Mouse (Mus musculus): ENCODE measurements at regions not wholly inside any gene's neighbourhood (a gene's known extent, or its start where the extent isn't known, plus 50 kb on each side); places are given as distances from the start of the nearest gene placed in this dataset.
A peak's percentile ranks its signal among the peaks of the same experiment; 100 is the strongest.

DNA sequence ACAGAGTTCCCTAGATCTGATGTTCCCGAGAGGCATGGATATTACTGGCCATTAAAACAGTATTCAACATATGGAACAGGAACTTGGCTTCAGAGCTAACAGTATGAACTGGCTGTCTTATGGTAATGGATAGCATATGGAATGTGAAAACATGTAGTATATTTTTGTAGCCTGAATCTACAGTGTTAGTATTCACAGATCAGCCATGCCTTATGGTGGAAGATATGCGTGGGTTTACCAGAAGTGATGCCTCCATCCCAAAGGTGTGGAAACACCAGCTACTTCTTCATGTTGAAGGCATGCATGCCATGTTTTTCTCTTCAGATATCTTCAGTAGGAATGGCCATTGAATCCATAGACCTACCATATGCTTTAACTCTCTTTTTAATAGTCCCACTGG, 444.6 kb downstream of the Mdfic start:
- peak; percentile 52; the same call in 1 of the 2 replicates for ATAC-seq (ENCODE audit: insufficient number of reproducible peaks, low FRiP score, low TSS enrichment, low read depth)
- no peaks in the 10 kb centered on the region for H3K9me3 ChIP-seq
- no peaks in the 10 kb centered on the region for H3K27me3 ChIP-seq
- H3K27ac ChIP-seq = no peak overlapping the region
- H3K9ac ChIP-seq = no peak overlapping the region
- no peaks in the 10 kb centered on the region for H3K36me3 ChIP-seq
- no peak overlapping the region for H3K4me2 ChIP-seq
- H3K4me3 ChIP-seq = no peak overlapping the region
- 73% methylated on average over 2 of the region's 2 CpGs for WGBS
- no peaks in the 10 kb centered on the region for H3K4me1 ChIP-seq

DNA sequence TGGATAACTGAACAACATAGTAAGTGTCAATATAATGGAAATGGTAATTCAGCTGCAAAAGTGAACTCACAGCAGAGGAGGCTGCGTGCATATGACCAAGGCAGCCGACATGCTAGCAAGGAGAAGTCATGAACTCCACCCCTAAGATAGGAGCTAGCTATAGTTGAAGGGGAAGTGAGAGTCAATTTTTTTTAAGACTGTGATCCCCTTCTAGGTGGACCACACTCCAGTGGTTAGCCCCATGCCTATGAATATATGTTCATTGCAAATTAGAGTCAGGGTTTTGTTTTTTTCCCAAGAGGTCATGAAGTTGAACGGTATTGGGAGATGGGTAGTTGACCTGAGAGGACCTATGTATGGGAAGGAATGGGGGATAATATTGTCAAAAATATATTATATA, 451.4 kb downstream of the Mdfic start:
- no peak overlapping the region for H3K4me3 ChIP-seq
- H3K9me3 ChIP-seq = no peaks in the 10 kb centered on the region
- WGBS = 92% methylated on average over 3 of the region's 3 CpGs
- no peak for ATAC-seq (ENCODE audit: insufficient number of reproducible peaks, low FRiP score, low TSS enrichment, low read depth)
- H3K4me2 ChIP-seq = no peak overlapping the region
- H3K27me3 ChIP-seq = no peaks in the 10 kb centered on the region
- H3K36me3 ChIP-seq = no peaks in the 10 kb centered on the region
- H3K9ac ChIP-seq = no peak overlapping the region
- H3K4me1 ChIP-seq = no peaks in the 10 kb centered on the region
- H3K27ac ChIP-seq = no peak overlapping the region

DNA sequence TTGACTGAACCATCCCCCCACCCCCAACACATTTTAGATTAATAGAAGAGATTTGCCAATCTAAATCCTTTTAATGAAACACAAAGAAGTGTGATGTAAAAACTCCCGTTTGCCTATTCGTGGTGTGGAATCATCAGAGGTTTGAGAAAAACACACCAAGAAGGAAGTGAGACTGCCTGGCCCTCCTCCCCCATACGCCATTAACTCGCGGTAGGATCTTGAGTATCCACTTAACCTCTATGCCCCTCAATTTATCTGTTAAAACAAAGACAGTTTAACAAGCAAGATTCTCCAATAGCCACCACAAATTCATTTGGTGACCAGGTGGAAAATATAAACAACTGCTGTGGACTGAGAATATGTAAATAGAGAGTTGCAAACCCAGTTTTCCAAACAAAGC, 456.9 kb downstream of the Mdfic start:
- no peaks in the 10 kb centered on the region for H3K9me3 ChIP-seq
- no peaks in the 10 kb centered on the region for H3K27me3 ChIP-seq
- H3K9ac ChIP-seq = no peak overlapping the region
- WGBS = 35% methylated on average over 5 of the region's 5 CpGs
- no peaks in the 10 kb centered on the region for H3K4me1 ChIP-seq
- no peak for ATAC-seq (ENCODE audit: insufficient number of reproducible peaks, low FRiP score, low TSS enrichment, low read depth)
- H3K4me3 ChIP-seq = no peak overlapping the region
- H3K27ac ChIP-seq = no peak overlapping the region
- no peaks in the 10 kb centered on the region for H3K36me3 ChIP-seq
- no peak overlapping the region for H3K4me2 ChIP-seq

GRCm38 (mm10) chr6:16187983-16188550, 467.6 kb downstream of the Mdfic start:
- no peak for ATAC-seq (ENCODE audit: insufficient number of reproducible peaks, low FRiP score, low TSS enrichment, low read depth)
- H3K9me3 ChIP-seq = no peaks in the 10 kb centered on the region
- no peak overlapping the region for H3K4me2 ChIP-seq
- 0 out of 2 replicates have a peak, but pooled peaks cover 4% of the 10 kb centered on the region for H3K4me1 ChIP-seq
- H3K9ac ChIP-seq = no peak overlapping the region
- H3K36me3 ChIP-seq = no peaks in the 10 kb centered on the region
- H3K4me3 ChIP-seq = no peak overlapping the region
- no peak overlapping the region for H3K27ac ChIP-seq
- WGBS = 33% methylated on average over 4 of the region's 4 CpGs
- H3K27me3 ChIP-seq = no peaks in the 10 kb centered on the region

DNA sequence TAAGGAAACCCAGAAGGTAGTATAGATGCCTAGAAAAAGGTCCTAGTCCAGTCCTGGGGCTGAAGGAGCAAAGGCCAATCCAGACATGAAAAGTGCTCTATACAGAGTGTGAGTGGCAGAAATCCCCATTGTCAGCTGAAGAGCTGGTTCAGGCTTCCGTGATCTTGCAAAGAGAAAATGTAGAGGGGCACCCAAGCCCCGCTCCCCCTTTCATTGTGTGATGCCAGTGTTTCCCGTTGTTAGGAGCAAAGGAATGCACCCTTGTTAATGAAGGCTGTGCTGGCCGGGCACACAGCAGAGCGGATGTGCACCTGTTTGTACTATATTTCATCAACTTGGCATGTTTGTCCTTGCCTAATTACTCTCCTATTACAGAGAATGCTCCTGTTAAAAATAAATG, 492.5 kb downstream of the Mdfic start:
- Histone ChIP-seq H3K27me3 (no peaks in the 10 kb centered on the region), H3K36me3 (no peaks in the 10 kb centered on the region), H3K9ac (no peak overlapping the region), H3K4me3 (no peak overlapping the region), H3K4me2 (no peak overlapping the region), H3K27ac (no peak overlapping the region), H3K9me3 (no peaks in the 10 kb centered on the region), H3K4me1 (no peaks in the 10 kb centered on the region)
- ATAC-seq (ENCODE audit: insufficient number of reproducible peaks, low FRiP score, low TSS enrichment, low read depth) = no peak
- WGBS = 41% methylated on average over 5 of the region's 5 CpGs

DNA sequence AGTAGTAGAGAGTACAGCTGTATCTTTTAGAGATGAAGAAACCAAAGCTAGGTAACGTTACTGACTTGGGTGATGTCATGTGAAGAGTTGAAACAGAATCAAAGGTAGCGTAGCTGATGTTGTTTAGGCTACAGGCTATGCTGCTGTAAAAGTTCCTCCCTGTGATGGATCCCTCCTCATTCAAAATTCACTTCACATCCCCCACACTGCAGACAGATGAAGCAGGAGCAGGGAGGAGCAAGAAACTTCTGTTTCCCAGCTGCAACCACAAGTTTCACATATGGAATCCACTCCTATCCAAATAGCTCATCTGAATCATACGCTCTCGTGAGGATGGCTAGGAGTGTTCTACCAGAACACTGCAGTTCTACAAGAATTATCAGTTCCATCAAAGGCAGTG, 493.2 kb downstream of the Mdfic start:
- ATAC-seq (ENCODE audit: insufficient number of reproducible peaks, low FRiP score, low TSS enrichment, low read depth) = no peak
- H3K4me2 ChIP-seq = no peak overlapping the region
- no peaks in the 10 kb centered on the region for H3K9me3 ChIP-seq
- whole genome bisulfite sequencing = 44% methylated on average over 4 of the region's 4 CpGs
- no peaks in the 10 kb centered on the region for H3K36me3 ChIP-seq
- no peak overlapping the region for H3K4me3 ChIP-seq
- H3K4me1 ChIP-seq = no peaks in the 10 kb centered on the region
- H3K27ac ChIP-seq = no peak overlapping the region
- no peaks in the 10 kb centered on the region for H3K27me3 ChIP-seq
- H3K9ac ChIP-seq = no peak overlapping the region

DNA sequence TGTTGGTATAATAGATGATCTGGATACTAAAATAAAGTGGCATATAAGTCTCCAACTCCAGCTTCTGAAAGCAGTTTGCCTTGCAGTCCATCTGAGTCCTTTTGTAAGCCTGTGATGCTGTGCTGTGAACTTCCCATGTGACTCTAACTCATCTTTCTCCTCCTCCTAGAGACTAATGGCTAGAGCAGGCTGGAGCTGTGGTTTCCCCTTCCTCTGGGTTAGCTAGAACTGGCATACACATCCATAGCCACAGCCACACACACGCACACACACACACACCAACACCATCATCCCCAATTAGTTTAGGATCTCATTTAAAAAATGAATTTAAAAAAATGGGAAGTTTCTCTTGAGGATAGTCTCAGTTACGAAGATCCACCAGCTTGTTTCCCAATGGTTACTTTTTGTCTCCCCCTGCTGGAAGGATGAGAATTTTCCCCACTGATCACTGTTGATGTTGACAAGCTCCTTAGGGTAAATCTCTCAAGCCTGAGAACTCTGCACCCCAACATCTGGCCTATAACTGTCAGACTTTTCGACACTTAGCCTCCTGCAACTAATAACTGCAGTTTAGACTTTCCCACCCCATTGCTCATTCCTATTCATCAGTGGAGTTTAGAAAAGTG, 500.7 kb downstream of the Mdfic start:
- ATAC-seq (ENCODE audit: insufficient number of reproducible peaks, low FRiP score, low TSS enrichment, low read depth) = no peak
- Histone ChIP-seq H3K4me3 (no peak overlapping the region), H3K9me3 (no peaks in the 10 kb centered on the region), H3K36me3 (no peaks in the 10 kb centered on the region), H3K9ac (no peak overlapping the region), H3K4me1 (no peaks in the 10 kb centered on the region), H3K27me3 (no peaks in the 10 kb centered on the region), H3K4me2 (no peak overlapping the region), H3K27ac (no peak overlapping the region)
- WGBS = 27% methylated on average over 3 of the region's 3 CpGs

Data from limb, embryonic 15.5 days (tissue).